Mouse (Mus musculus): ENCODE measurements at regions not wholly inside any gene's neighbourhood (a gene's known extent, or its start where the extent isn't known, plus 50 kb on each side); places are given as distances from the start of the nearest gene placed in this dataset.

- no peak for DNase-seq (ENCODE audit: low read depth, low spot score)
Measured at GRCm38 (mm10) chr12:25303500-25304050, 206.6 kb upstream of the Id2 start.

DNA sequence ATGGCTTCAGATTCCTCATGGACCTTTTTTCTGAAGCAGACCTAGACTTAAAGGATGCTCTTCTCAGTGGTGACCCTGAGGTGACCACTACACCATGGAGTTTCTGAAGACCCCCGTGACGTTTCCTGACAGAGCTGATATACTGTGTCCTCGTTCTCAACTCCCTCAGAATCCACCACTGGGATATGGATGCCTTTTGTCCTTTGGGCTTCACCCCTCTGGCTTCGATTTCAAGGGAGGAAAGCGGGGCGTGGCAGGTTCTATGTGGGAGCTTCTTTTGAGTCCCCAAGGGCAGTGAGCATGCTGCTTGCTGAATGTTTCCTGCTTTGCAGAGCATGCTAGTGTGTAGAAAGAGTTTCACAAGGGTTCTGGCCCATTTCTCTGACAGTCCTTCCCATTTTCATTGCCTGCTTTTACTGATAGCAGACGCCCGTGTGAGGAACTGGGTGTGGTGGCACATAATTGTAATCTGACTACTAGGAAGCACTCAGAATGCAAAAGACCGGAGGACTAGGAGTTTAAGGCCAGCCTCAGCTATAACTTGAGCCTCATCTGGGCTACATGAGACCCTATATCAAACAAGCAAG, 204.0 kb upstream of the Id2 start:
- no peak for DNase-seq (ENCODE audit: low read depth, low spot score)

- DNase-seq (ENCODE audit: low read depth, low spot score) = no peak
Measured at GRCm38 (mm10) chr12:25299603-25300471, 202.9 kb upstream of the Id2 start.

GRCm38 (mm10) chr12:25298766-25299165, 201.8 kb upstream of the Id2 start:
- DNase-seq (ENCODE audit: low read depth, low spot score) = no peak

DNA sequence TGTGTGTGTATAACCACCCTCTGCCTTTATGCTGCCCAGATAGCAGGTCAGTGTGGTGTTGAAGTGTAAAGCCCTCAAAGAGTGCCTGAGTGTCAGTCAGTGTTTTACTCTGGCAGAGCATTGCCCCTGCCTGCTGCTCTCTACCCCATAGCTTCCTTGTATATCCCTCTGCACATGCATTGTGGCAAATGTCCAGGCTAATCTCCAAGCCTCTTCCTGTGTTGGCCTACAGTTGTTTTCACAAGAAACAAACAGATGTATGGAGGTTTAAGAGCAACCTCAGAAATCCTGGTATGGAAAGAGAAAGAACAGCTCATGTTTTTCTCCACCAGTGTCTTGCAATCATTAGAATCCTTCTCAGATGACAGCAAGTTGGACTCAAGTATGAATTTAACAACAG, 201.0 kb upstream of the Id2 start:
- no peak for DNase-seq (ENCODE audit: low read depth, low spot score)

- DNase-seq (ENCODE audit: low read depth, low spot score) = no peak
Measured at GRCm38 (mm10) chr12:25296648-25297047, 199.7 kb upstream of the Id2 start.

- DNase-seq (ENCODE audit: low read depth, low spot score) = no peak
Measured at GRCm38 (mm10) chr12:25294179-25295025, 197.5 kb upstream of the Id2 start.

- DNase-seq (ENCODE audit: low read depth, low spot score) = no peak
Measured at GRCm38 (mm10) chr12:25293470-25294178, 196.7 kb upstream of the Id2 start.

- DNase-seq (ENCODE audit: low read depth, low spot score) = no peak
Measured at GRCm38 (mm10) chr12:25289381-25289780, 192.4 kb upstream of the Id2 start.

- no peak for DNase-seq (ENCODE audit: low read depth, low spot score)
Measured at GRCm38 (mm10) chr12:25283808-25284207, 186.9 kb upstream of the Id2 start.

GRCm38 (mm10) chr12:25281438-25281837, 184.5 kb upstream of the Id2 start:
- DNase-seq (ENCODE audit: low read depth, low spot score) = no peak

GRCm38 (mm10) chr12:25273631-25274305, 176.8 kb upstream of the Id2 start:
- no peak for DNase-seq (ENCODE audit: low read depth, low spot score)

GRCm38 (mm10) chr12:25272752-25273125, 175.8 kb upstream of the Id2 start:
- DNase-seq (ENCODE audit: low read depth, low spot score) = no peak

DNA sequence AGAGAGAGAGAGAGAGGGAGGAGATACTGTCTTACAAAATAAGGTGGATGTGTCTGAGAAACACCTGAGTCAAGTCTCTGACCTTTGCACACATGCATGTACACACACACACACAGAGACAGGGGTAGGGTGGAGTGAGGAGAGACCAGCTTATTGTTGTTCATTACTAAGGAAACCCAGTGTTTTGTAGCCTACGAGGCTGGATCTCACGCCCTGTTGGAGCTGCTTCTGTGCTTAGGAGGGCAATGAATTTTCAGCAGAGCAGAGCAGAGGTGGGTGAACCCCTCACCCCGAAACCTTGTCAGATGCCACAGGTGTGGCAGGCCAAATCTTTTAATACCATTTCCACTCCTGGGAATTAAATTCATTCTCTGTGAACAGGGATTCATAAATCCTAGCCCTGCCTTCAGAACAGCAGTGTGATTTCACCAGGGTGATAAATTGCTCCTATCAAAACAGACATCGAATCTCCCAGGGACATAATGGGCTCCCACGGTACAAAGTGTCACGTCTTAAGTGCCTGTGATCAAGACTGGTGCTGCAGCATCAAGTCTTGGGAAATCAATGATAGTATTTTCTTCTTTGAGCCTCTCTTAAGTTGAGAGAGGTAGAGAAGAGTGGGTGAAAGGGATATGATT, 175.3 kb upstream of the Id2 start:
- DNase-seq (ENCODE audit: low read depth, low spot score) = no peak

GRCm38 (mm10) chr12:25269878-25270277, 172.9 kb upstream of the Id2 start:
- DNase-seq (ENCODE audit: low read depth, low spot score) = no peak

- no peak for DNase-seq (ENCODE audit: low read depth, low spot score)
Measured at GRCm38 (mm10) chr12:25268871-25269850, 172.2 kb upstream of the Id2 start.

- no peak for DNase-seq (ENCODE audit: low read depth, low spot score)
Measured at GRCm38 (mm10) chr12:25268323-25268722, 171.4 kb upstream of the Id2 start.

DNA sequence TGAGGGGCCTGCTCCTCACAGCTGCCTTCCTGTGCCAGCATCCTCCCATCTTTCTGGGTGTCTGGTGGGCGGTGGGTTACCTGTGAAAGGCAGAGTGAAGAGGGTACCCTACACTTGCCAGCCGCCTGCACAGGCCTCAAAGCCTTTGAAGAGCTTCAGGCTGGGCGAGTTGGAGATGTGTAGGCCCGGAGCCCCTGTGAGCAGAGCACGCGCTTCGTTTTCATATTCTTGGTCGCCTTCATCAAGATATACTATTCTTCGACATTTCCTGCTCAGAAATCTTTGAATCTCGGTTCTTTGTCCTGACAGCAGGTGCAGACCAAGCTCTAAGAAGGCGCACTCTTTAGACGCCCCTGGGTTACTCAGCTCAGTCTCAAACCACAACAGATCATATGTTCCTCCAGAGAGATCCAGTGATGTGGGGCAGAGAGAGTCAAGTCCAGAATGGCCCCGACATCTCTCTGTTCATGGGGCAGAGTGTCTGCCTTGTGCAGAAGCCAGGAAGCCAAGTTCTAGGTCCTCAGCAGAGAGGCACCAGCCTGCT, 170.7 kb upstream of the Id2 start:
- no peak for DNase-seq (ENCODE audit: low read depth, low spot score)
